Mouse (Mus musculus): ENCODE results near the gene Fbxo28.

Gene Fbxo28

GRCm38 (mm10) chr1:182340821-182341781, at the start of gene Fbxo28:
Gene Fbxo28, minus strand, starts transcription at chr1:182341629.
- peak; percentile 93 for DNase-seq (ENCODE audit: low read depth, low spot score)

- no peak for DNase-seq (ENCODE audit: low read depth, low spot score)
Observed at GRCm38 (mm10) chr1:182388729-182389128, 47.3 kb upstream of the Fbxo28 start.

GRCm38 (mm10) chr1:182386449-182386848, 45.0 kb upstream of the Fbxo28 start:
- no peak for DNase-seq (ENCODE audit: low read depth, low spot score)

GRCm38 (mm10) chr1:182383096-182383495, 41.7 kb upstream of the Fbxo28 start:
- DNase-seq (ENCODE audit: low read depth, low spot score) = no peak

GRCm38 (mm10) chr1:182381327-182381726, 39.9 kb upstream of the Fbxo28 start:
- DNase-seq (ENCODE audit: low read depth, low spot score) = peak; percentile 80

- DNase-seq (ENCODE audit: low read depth, low spot score) = no peak
Observed at GRCm38 (mm10) chr1:182380683-182381082, 39.3 kb upstream of the Fbxo28 start.

DNA sequence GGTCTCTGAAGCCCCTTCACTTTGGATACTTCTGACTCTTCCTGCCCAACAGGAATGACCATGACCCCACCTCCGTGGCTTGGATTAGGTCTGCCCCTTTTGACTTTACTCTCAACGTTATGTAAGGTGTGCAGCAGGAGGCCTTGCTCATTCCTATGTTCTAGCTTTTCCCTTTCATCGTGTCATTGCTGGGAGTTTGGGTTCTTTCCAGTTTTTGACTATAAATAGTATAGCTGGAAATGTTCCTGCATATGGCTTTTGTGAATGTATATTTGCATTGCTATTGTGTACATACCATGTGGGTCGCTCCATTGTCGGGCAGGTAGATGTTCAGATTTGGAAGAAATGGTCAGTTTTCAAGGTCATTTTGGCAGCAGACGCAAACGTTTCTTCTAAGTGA, 37.4 kb upstream of the Fbxo28 start:
- DNase-seq (ENCODE audit: low read depth, low spot score) = no peak

DNA sequence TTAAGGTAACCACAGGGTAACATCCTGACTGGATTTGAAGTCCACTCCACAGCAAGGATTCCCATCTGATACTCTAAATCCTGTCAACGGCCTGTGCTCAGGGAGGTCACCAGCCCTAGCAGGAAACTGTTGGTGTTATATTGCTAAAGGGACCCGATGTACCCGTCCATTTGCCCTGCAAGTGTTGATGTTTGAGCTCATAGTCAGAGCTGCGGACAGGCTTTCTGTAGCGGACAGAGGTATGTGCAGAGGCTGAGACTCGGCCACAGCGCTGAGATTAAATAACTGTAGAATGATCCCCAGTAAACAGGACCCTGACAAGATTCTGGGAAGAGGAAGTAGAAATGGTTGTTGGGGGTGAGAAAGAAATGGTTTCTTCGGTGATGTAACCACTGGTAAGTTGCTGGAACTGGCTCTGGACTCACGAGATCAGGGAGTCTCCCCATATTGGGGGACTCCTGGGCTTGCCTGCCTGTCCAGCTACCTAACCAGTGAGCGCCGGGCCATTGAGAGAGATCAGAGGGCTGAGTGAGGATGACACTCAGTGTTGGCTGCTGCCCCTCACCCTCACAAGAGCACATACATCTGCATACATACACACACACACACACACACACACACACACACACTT, 36.9 kb upstream of the Fbxo28 start:
- no peak for DNase-seq (ENCODE audit: low read depth, low spot score)

GRCm38 (mm10) chr1:182377519-182377918, 36.1 kb upstream of the Fbxo28 start:
- no peak for DNase-seq (ENCODE audit: low read depth, low spot score)

- DNase-seq (ENCODE audit: low read depth, low spot score) = no peak
Observed at GRCm38 (mm10) chr1:182376826-182377225, 35.4 kb upstream of the Fbxo28 start.

- peak; percentile 68 for DNase-seq (ENCODE audit: low read depth, low spot score)
Observed at GRCm38 (mm10) chr1:182376221-182376620, 34.8 kb upstream of the Fbxo28 start.

DNA sequence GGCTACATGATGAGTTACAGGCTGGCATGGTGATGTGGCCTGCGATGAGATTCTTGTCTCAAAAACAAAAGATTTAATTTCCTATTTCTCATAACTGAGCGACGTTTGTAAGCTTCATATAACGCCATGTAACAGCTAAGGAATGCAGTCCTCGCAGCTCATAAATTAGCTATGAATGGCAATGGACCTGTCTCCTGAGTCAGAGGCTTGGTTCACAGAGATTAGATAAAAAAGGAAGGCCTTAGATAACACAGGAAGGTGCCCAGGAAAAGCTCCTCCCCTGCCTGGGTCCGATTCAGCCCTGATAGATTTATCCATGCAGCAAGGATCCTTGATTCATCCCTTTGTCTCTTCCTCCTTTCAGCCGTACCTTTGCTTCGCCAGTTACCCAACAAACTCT, 30.5 kb upstream of the Fbxo28 start:
- DNase-seq (ENCODE audit: low read depth, low spot score) = no peak

DNA sequence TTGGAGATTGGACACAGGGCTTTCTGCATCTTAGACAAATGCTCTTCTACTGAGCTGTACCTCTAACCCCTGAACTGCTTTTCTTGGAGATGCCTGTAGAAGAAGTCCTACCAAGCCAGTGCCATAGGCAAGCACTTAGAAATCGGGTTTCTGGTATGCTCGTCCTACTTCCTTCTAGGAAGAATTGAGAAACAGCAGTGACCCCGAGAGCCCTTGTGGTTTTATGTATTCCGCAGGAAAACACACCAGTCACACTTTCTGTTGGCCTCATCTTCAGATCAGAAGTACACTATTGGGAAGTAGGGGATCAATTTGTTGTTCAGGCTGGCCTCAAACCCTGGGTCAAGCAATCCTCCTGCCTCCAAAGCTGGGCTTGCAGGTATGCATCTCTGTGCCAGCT, 28.0 kb upstream of the Fbxo28 start:
- no peak for DNase-seq (ENCODE audit: low read depth, low spot score)

DNA sequence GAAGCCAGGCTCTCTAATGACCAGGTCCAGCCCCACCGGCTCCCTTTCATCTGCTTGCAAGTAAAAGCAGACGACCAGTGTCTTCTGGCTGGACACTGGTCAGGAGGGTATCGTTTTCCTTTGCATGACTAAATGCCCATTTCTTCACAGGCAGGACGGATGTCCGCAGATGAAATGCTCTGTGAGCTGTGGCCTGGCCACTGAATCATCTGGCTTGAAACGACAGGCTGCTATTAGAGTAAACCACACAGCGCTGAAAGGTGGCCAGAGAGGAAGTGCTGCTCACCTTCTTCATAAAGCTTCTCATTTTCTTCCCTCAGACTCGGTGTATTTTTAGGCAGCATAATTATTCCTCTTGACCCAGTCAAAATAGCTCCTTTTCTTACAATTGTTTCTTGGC, 27.4 kb upstream of the Fbxo28 start:
- DNase-seq (ENCODE audit: low read depth, low spot score) = no peak

- no peak for DNase-seq (ENCODE audit: low read depth, low spot score)
Observed at GRCm38 (mm10) chr1:182368309-182368708, 26.9 kb upstream of the Fbxo28 start.

DNA sequence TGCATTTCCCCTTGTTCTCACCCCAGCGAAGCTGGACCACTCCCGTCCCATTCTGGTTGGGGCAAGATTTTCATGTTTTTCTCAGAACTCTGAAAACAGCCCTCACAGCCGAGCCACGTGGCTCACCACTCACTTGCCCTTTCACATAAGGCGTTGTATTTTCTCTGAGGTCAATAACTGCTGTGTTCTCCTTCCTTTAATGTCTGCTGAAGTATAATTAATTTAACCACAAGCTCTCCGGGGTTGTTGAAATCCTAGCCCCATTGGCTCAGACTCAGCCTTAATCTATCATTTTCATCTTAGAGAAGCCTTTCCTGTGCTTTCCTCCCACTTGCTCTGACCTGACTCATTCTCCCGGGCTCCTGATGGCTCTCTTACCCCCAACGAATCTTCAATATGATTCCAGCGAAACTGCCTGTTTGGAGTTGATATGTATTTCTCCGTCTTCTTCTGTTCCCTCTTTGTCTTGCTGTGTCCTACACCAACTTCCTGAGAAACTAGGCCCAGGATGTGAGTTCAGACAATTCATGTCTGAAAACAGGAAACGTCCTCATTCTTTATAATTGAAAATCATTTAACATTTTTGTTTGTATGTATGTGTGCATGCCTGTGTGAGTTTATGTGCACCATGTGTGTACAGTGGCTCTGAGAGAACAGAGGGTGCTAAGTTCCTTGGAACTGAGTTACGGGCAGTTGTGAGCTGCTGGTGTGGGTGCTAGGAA, 22.4 kb upstream of the Fbxo28 start:
- DNase-seq (ENCODE audit: low read depth, low spot score) = peak; percentile 19

GRCm38 (mm10) chr1:182362703-182363102, 21.3 kb upstream of the Fbxo28 start:
- peak; percentile 27 for DNase-seq (ENCODE audit: low read depth, low spot score)

DNA sequence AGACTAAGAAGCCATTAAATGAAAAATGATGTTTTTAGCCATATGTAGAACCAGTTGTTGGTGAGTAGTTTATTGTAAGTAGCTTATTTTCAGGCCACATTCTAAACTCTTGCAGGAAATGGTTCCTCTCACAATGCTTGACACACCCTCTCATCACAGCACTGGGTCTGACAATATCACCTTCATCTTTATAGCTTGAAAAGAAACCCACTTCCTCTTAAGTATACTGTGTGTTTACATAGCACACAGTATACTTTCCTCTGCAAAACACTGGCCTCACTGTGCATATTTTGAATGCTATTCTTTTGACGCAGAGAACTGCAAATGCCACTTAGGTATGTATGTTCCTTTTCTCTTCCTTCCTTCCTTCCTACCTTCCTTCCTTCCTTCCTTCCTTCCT, 16.7 kb upstream of the Fbxo28 start:
- DNase-seq (ENCODE audit: low read depth, low spot score) = no peak

DNA sequence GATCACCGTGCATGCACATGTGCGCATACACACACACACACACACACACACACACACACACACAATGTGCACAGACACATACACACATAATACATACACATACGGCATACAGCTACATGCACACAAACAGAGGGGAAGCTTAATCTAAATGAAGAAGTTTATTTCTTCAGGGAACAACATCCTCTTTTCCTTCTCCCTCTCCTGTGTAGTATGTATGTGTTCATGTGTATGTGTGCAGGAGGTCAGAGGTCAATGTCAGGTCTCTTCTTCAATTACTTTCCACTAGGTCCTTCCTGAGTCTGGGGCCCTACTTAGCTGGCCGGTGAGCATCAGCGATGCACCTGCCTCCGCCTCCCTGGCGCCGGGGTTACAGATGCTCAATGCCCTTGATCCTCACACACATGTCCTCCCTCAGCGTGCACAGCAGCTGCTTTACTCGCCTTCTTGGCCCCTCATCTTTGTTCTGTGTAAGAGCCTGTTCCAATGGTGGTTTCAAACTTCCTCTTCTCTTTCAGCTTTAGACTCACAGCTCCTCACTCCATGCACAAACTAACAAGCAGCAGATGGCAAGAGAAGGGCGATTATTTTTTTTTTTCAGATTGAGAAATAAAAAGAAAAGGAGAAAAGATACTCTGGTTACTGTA, 13.2 kb upstream of the Fbxo28 start:
- no peak for DNase-seq (ENCODE audit: low read depth, low spot score)

- DNase-seq (ENCODE audit: low read depth, low spot score) = no peak
Observed at GRCm38 (mm10) chr1:182349557-182349956, 8.1 kb upstream of the Fbxo28 start.

- no peak for DNase-seq (ENCODE audit: low read depth, low spot score)
Observed at GRCm38 (mm10) chr1:182346491-182346890, 5.1 kb upstream of the Fbxo28 start.

DNA sequence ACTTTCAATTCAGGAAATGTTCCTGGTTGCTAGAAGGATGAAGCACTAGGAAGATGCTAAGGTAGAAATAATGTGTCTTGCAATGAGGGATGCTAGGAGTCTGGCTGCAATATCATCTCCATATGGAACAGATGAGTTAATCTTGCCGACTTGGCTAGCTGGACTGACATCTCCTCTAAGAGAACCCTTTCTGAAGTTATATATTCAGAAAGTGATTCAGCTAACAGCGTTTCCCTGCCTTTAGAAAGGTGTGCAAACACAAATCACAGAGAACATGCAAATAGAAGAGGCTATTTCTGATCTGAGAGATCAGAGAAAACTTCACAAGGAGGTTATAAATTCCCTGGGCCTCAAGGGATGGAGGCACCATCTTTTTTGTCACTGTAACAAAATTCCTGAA, 4.4 kb upstream of the Fbxo28 start:
- DNase-seq (ENCODE audit: low read depth, low spot score) = no peak
